Mouse (Mus musculus): ENCODE measurements around the gene Camk2d. TPM values are rescaled to one million over a fixed set of nuclear protein-coding genes. Genes with fewer than 3 reads are reported as not detected.

Camk2d gene
- polyA plus RNA-seq, 1 experiment from 2014 or later: 3.5 TPM

DNA sequence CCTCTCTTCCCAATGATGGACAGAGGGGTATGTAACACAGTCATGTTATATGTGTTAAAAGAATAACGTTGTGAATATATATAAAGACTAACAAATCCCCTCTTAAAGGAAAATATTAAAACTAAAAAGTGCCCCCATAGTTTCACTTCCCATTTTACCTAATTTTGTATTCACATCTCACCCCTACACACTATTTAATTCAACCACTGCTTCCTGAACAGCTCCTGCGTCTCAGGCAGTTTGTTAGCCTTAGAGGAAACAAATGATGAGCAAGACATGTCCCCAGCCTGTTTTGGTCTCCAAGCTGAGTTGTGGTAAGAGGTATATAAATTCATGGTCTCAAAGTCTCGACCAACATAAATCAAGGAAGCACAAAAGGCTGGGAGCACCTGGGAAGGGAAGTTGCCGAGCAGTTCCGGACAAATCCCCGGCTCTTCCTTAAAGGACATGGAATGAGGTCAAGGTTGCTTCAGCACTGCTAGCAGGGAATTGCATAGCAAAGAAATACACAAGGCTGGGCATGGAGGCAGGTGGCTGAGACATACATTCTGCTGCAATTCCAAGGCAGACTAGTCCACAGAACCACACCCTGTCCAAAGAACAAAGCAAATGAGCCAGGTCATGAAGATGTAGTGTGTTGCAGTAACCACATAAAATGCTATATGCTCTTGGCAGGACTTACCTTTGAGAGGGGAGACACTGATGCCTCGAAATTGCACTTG, 155.4 kb downstream of the Camk2d start:
- Histone ChIP-seq H3K27ac (ENCODE audit: low read length) (no peak overlapping the region), H3K4me3 (ENCODE audit: low read depth, low read length) (no peak overlapping the region), H3K36me3 (ENCODE audit: control insufficient read depth, insufficient read depth) (no peaks in the 10 kb centered on the region), H3K9ac (ENCODE audit: low read depth, low read length) (no peak overlapping the region), H3K27me3 (ENCODE audit: control insufficient read depth, insufficient read depth, low read depth, low read length) (no peaks in the 10 kb centered on the region), H3K4me1 (ENCODE audit: control insufficient read depth, low read depth, low read length) (no peaks in the 10 kb centered on the region), H3K9me3 (replicated peaks; ENCODE audit: control insufficient read depth, low read length) (no peaks in the 10 kb centered on the region), H3K4me2 (ENCODE audit: low read depth, low read length) (no peak overlapping the region)
- 19% methylated on average over 7 of the region's 7 CpGs for WGBS (ENCODE audit: insufficient replicate concordance)
- ATAC-seq (ENCODE audit: low read depth): no peak

DNA sequence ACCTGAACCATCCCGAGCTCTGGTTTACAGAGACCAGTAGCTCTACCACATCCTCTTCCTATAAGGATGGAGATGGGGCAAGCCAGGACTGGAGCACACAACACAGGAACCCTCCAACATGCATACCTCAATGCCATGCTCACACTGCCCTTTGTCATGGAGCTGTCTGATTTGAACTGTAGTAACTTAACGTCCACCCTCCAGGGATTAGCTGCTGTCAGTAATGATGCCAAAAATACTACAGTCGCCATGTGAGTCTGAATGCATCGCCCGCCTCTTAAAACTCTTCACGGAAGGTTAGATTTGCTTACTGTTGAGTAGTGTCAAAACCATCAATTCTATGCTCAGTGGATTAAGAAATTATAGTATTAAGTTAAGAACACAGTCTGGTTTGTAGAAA, 156.9 kb downstream of the Camk2d start:
- H3K27ac ChIP-seq (ENCODE audit: low read length): no peak overlapping the region
- no peaks in the 10 kb centered on the region for H3K4me1 ChIP-seq (ENCODE audit: control insufficient read depth, low read depth, low read length)
- no peaks in the 10 kb centered on the region for H3K27me3 ChIP-seq (ENCODE audit: control insufficient read depth, insufficient read depth, low read depth, low read length)
- no peak overlapping the region for H3K9ac ChIP-seq (ENCODE audit: low read depth, low read length)
- H3K9me3 ChIP-seq (replicated peaks; ENCODE audit: control insufficient read depth, low read length): no peaks in the 10 kb centered on the region
- no peak overlapping the region for H3K4me2 ChIP-seq (ENCODE audit: low read depth, low read length)
- H3K4me3 ChIP-seq (ENCODE audit: low read depth, low read length): no peak overlapping the region
- WGBS (ENCODE audit: insufficient replicate concordance): 60% methylated on average over 6 of the region's 6 CpGs
- H3K36me3 ChIP-seq (ENCODE audit: control insufficient read depth, insufficient read depth): no peaks in the 10 kb centered on the region
- no peak for ATAC-seq (ENCODE audit: low read depth)

DNA sequence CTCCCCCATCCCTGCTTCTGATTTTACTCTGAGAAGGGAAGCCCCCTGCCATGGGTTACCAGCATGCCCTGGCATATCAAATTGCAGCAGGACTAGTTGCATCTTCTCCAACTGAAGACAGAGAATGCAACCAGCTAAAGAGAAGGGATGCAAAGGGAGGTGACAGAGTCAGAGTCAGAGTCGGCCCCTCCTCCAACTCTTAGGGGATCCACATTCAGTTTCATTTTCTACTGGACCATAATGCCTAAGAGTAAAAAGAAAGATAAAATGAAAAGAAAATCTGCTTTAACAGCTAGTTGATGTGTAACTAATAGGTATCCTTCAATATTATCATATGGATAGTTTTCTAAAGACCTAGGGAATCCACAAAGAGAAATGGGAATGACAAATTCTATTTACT, 162.3 kb downstream of the Camk2d start:
- Histone ChIP-seq H3K27ac (ENCODE audit: low read length) (no peak overlapping the region), H3K9me3 (replicated peaks; ENCODE audit: control insufficient read depth, low read length) (no peaks in the 10 kb centered on the region), H3K36me3 (ENCODE audit: control insufficient read depth, insufficient read depth) (no peaks in the 10 kb centered on the region), H3K9ac (ENCODE audit: low read depth, low read length) (no peak overlapping the region), H3K27me3 (ENCODE audit: control insufficient read depth, insufficient read depth, low read depth, low read length) (no peaks in the 10 kb centered on the region), H3K4me2 (ENCODE audit: low read depth, low read length) (no peak overlapping the region), H3K4me3 (ENCODE audit: low read depth, low read length) (no peak overlapping the region), H3K4me1 (ENCODE audit: control insufficient read depth, low read depth, low read length) (no peaks in the 10 kb centered on the region)
- no peak for ATAC-seq (ENCODE audit: low read depth)
- WGBS (ENCODE audit: insufficient replicate concordance): 43% methylated on average over 1 of the region's 1 CpGs

DNA sequence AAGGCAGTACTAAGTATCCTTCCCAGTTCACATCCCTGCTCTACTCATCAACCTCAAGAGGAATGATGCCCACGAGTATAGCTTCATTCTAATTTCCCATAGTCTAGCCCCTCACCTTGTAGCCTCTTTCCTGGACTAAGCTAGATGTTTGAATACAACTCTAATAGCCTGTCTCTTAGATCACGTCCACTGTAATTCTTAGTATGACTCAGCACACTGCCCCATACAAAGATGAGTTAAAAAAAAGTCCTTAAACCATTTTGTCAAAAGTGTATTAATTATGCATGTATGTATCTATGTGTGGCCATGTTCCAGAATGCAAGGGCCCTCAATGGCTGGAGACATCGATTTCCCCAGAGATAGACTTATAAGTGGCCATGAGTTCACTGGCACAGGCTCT, 164.5 kb downstream of the Camk2d start:
- WGBS (ENCODE audit: insufficient replicate concordance): 56% methylated on average over 3 of the region's 3 CpGs
- Histone ChIP-seq H3K4me2 (ENCODE audit: low read depth, low read length) (no peak overlapping the region), H3K9me3 (replicated peaks; ENCODE audit: control insufficient read depth, low read length) (no peaks in the 10 kb centered on the region), H3K9ac (ENCODE audit: low read depth, low read length) (no peak overlapping the region), H3K36me3 (ENCODE audit: control insufficient read depth, insufficient read depth) (no peaks in the 10 kb centered on the region), H3K27me3 (ENCODE audit: control insufficient read depth, insufficient read depth, low read depth, low read length) (no peaks in the 10 kb centered on the region), H3K27ac (ENCODE audit: low read length) (no peak overlapping the region), H3K4me3 (ENCODE audit: low read depth, low read length) (no peak overlapping the region), H3K4me1 (ENCODE audit: control insufficient read depth, low read depth, low read length) (no peaks in the 10 kb centered on the region)
- no peak for ATAC-seq (ENCODE audit: low read depth)

DNA sequence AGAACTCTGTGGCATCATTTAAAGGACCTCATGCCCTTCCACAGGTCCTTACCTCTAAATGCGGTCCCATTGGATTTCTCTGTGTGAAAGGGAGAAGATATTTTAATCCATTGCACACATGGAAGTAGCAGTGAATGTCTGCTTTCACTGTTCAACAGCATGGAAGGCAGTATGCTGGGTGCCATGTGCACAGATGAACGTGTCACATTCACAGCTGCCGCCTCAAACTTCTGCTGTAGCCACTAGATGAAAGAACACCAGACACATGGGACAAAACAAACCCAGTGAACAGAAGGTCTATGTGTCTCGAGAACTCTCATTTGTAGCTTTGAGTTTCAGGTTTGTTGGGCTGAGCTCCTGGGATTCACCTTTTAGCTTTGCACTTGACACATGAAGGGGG, 168.6 kb downstream of the Camk2d start:
- Histone ChIP-seq H3K4me2 (ENCODE audit: low read depth, low read length) (no peak overlapping the region), H3K9ac (ENCODE audit: low read depth, low read length) (no peak overlapping the region), H3K27me3 (ENCODE audit: control insufficient read depth, insufficient read depth, low read depth, low read length) (no peaks in the 10 kb centered on the region), H3K36me3 (ENCODE audit: control insufficient read depth, insufficient read depth) (no peaks in the 10 kb centered on the region), H3K27ac (ENCODE audit: low read length) (no peak overlapping the region), H3K4me3 (ENCODE audit: low read depth, low read length) (no peak overlapping the region), H3K4me1 (ENCODE audit: control insufficient read depth, low read depth, low read length) (no peaks in the 10 kb centered on the region), H3K9me3 (replicated peaks; ENCODE audit: control insufficient read depth, low read length) (no peaks in the 10 kb centered on the region)
- ATAC-seq (ENCODE audit: low read depth): no peak
- WGBS (ENCODE audit: insufficient replicate concordance): 63% methylated on average over 4 of the region's 4 CpGs

DNA sequence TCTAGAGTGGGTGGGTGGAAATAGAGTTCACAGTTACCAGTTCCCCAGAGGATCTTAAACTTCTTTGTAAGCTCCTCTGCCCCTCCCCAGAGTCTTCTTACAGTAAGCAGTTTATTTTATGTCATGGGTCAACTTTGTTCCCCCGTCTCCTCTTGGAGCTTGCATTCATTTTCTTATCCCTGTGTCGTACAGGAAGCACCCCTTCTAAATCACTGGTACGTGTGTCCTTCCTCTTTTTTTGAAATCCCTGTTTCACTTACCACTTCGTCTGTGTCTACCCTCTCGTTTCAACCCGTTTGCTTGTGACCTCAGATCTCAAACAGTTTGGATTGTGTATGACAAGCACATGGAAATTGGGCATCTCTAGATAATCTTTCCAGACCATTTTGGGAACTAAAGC, 174.0 kb downstream of the Camk2d start:
- Histone ChIP-seq H3K4me3 (ENCODE audit: low read depth, low read length) (no peak overlapping the region), H3K4me1 (ENCODE audit: control insufficient read depth, low read depth, low read length) (no peaks in the 10 kb centered on the region), H3K36me3 (ENCODE audit: control insufficient read depth, insufficient read depth) (no peaks in the 10 kb centered on the region), H3K9me3 (replicated peaks; ENCODE audit: control insufficient read depth, low read length) (no peaks in the 10 kb centered on the region), H3K4me2 (ENCODE audit: low read depth, low read length) (no peak overlapping the region), H3K27ac (ENCODE audit: low read length) (no peak overlapping the region), H3K9ac (ENCODE audit: low read depth, low read length) (no peak overlapping the region), H3K27me3 (ENCODE audit: control insufficient read depth, insufficient read depth, low read depth, low read length) (no peaks in the 10 kb centered on the region)
- 15% methylated on average over 6 of the region's 6 CpGs for WGBS (ENCODE audit: insufficient replicate concordance)
- ATAC-seq (ENCODE audit: low read depth): no peak

DNA sequence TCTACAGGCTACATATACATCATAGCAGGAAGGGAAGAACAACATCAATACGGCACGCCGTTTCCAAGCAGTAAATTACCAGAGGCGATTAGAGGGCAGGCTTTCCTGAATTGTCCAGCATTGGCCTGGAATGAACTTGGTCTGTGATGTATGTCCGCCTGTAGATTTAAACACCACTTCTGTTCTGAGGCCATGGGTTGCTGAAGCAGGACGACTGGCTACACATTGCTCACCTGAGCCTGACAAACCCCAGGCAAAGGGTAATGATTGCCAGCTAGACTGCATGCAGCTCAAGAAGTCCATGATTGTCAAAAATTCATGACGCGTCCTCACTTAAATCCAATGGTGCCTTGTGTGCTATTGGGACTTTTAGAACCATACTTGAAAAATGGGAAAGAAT, 174.9 kb downstream of the Camk2d start:
- H3K4me3 ChIP-seq (ENCODE audit: low read depth, low read length): no peak overlapping the region
- no peak for ATAC-seq (ENCODE audit: low read depth)
- H3K27me3 ChIP-seq (ENCODE audit: control insufficient read depth, insufficient read depth, low read depth, low read length): no peaks in the 10 kb centered on the region
- H3K4me2 ChIP-seq (ENCODE audit: low read depth, low read length): no peak overlapping the region
- WGBS (ENCODE audit: insufficient replicate concordance): 73% methylated on average over 8 of the region's 8 CpGs
- H3K9ac ChIP-seq (ENCODE audit: low read depth, low read length): no peak overlapping the region
- no peaks in the 10 kb centered on the region for H3K9me3 ChIP-seq (replicated peaks; ENCODE audit: control insufficient read depth, low read length)
- no peaks in the 10 kb centered on the region for H3K4me1 ChIP-seq (ENCODE audit: control insufficient read depth, low read depth, low read length)
- no peak overlapping the region for H3K27ac ChIP-seq (ENCODE audit: low read length)
- H3K36me3 ChIP-seq (ENCODE audit: control insufficient read depth, insufficient read depth): no peaks in the 10 kb centered on the region

DNA sequence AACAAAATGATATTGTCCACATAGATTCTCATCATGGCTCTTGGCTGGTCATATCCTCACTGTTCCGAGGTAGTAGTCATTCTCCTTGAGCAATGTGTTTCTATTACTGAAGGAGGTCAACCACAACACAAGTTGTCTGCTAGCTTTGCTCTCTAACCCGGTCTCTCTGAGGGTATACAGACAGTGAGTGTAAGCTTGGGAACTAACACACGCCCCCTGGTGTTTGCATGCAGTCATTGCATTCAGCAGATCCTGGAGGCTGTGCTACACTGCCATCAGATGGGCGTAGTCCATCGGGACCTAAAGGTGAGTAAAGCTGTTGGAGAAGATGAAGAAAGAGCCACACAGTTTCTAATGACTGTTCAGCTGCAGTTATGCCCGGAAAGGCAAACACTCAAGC, 175.4 kb downstream of the Camk2d start:
- WGBS (ENCODE audit: insufficient replicate concordance): 13% methylated on average over 6 of the region's 6 CpGs
- no peak overlapping the region for H3K4me2 ChIP-seq (ENCODE audit: low read depth, low read length)
- H3K9me3 ChIP-seq (replicated peaks; ENCODE audit: control insufficient read depth, low read length): no peaks in the 10 kb centered on the region
- peak; percentile 53 for ATAC-seq (ENCODE audit: low read depth)
- H3K27ac ChIP-seq (ENCODE audit: low read length): no peak overlapping the region
- H3K36me3 ChIP-seq (ENCODE audit: control insufficient read depth, insufficient read depth): no peaks in the 10 kb centered on the region
- no peak overlapping the region for H3K4me3 ChIP-seq (ENCODE audit: low read depth, low read length)
- H3K27me3 ChIP-seq (ENCODE audit: control insufficient read depth, insufficient read depth, low read depth, low read length): no peaks in the 10 kb centered on the region
- H3K9ac ChIP-seq (ENCODE audit: low read depth, low read length): no peak overlapping the region
- no peaks in the 10 kb centered on the region for H3K4me1 ChIP-seq (ENCODE audit: control insufficient read depth, low read depth, low read length)

DNA sequence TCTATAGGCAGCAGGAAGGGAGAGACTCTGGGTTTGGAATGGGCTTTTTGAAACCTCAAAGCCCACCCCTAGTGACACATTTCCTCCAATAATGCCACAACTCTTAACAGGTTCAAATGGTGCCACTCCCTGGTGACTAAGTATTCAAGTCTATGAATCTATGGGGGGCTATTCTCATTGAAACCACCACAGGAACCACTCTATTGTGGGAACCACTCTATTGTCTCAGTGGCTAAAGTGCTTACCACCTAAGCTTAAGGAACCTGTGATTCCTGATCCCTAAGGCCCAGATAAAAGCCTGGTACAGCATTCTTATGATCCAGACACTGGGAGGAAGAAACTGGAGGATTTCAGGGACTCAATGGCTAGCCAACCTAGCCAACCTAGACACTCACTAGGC, 179.9 kb downstream of the Camk2d start:
- no peak overlapping the region for H3K9ac ChIP-seq (ENCODE audit: low read depth, low read length)
- no peak overlapping the region for H3K27ac ChIP-seq (ENCODE audit: low read length)
- no peaks in the 10 kb centered on the region for H3K9me3 ChIP-seq (replicated peaks; ENCODE audit: control insufficient read depth, low read length)
- no peaks in the 10 kb centered on the region for H3K36me3 ChIP-seq (ENCODE audit: control insufficient read depth, insufficient read depth)
- no peak overlapping the region for H3K4me3 ChIP-seq (ENCODE audit: low read depth, low read length)
- H3K4me1 ChIP-seq (ENCODE audit: control insufficient read depth, low read depth, low read length): no peaks in the 10 kb centered on the region
- H3K4me2 ChIP-seq (ENCODE audit: low read depth, low read length): no peak overlapping the region
- ATAC-seq (ENCODE audit: low read depth): no peak
- no peaks in the 10 kb centered on the region for H3K27me3 ChIP-seq (ENCODE audit: control insufficient read depth, insufficient read depth, low read depth, low read length)
